Mouse (Mus musculus): ENCODE results near the gene Rcc2.

Rcc2 gene

DNA sequence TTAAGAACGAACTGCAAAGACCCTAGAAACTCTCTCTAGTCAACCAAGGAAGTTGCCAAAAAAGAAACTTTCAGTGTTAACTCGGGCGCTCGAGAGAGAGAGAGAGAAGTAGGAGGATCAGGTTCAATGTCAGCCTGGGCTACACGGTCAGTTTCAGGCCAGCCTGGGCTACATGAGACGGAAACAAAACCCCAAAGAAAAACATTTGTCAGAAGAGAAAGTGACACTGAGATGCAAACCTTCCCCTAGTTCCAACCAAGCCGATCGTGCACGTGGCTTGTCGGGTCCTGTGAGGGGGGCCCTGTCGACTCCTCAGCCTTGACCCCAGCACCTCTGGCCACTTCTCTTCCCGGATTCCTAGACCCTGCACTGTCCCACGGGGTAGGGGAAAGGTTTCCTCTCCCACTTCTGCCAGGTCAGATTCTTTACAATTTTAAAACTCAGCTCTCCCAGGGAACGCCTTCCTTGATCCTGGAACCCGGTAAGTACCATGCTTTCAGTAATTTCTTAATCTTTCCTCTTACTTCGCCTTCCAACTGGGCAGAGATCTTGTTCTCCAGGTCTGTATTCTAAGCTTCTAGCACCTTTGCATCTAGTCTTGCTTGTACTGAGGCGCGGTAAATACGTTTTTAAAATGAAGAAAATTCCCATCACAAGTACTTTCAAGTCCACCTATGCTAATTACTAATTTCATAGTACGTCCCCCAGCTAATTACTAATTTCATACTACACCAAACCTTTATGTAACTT is at the start of gene Rcc2:
Rcc2 (plus strand) TSS at position 273 of the 750 bp plus-strand sequence.
- no peak for TF ChIP-seq CTCF (conservative IDR thresholded peaks at IDR 0.05; ENCODE audit: low read length)
- TF ChIP-seq NANOG (IDR thresholded peaks at IDR 0.05; ENCODE audit: borderline replicate concordance, low read length), result no peak
- no peak for TF ChIP-seq POU5F1 (IDR thresholded peaks at IDR 0.05; ENCODE audit: borderline replicate concordance, low read length)
- H3K4me1 ChIP-seq (replicated peaks; ENCODE audit: low read depth, low read length), result peaks cover 51% of the 10 kb centered on the region
- peaks cover 18% of the 10 kb centered on the region for H3K36me3 ChIP-seq (ENCODE audit: insufficient read depth, low read length)
- H3K4me3 ChIP-seq (replicated peaks; ENCODE audit: low read length), result peak within 1 kb of the TSS; percentile 89
- H3K9me3 ChIP-seq (ENCODE audit: low read length), result no peaks in the 10 kb centered on the region
- H3K27me3 ChIP-seq (ENCODE audit: insufficient read depth, low read length), result no peaks in the 10 kb centered on the region

DNA sequence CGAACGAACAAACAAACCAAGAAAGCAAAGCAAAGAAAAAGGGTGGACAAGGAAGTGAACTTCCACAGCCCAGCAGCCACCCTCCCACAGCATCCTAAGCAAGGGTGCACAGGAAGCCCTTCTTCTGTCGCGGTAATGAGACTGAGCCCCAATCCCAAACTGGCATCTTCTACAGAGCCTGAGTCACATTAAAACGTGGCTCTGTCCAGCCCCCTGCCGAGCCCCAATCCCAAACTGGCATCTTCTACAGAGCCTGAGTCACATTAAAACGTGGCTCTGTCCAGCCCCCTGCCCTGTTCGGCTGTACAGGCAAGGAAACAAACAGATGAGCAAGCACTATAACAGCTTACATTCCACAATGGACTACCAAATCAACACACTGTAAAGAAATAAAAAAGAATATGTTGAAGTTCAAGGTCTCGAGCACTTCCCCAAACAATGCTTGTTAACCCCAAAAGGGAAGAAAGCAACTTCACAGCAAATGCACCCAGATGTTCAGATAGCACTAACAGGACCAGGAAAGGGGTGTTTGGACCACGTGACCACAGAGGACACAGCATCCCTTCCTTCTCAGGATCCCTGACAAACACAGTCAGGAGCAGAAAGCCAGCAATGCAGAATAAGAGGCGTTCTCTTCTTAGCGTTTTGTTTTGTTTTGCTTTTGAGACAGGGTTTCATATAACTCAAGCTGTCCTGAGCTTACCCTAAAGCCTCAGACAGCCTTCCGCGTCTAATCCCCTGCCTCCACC is 46.3 kb upstream of the Rcc2 start:
- H3K9me3 ChIP-seq (ENCODE audit: low read length), result no peaks in the 10 kb centered on the region
- TF ChIP-seq CTCF (conservative IDR thresholded peaks at IDR 0.05; ENCODE audit: low read length), result no peak
- no peak for TF ChIP-seq NANOG (IDR thresholded peaks at IDR 0.05; ENCODE audit: borderline replicate concordance, low read length)
- TF ChIP-seq POU5F1 (IDR thresholded peaks at IDR 0.05; ENCODE audit: borderline replicate concordance, low read length), result no peak
- H3K4me1 ChIP-seq (replicated peaks; ENCODE audit: low read depth, low read length), result peaks cover 26% of the 10 kb centered on the region
- H3K36me3 ChIP-seq (ENCODE audit: insufficient read depth, low read length), result no peaks in the 10 kb centered on the region
- peaks cover 40% of the 10 kb centered on the region for H3K27me3 ChIP-seq (ENCODE audit: insufficient read depth, low read length)
- H3K4me3 ChIP-seq (replicated peaks; ENCODE audit: low read length), result no peak overlapping the region

DNA sequence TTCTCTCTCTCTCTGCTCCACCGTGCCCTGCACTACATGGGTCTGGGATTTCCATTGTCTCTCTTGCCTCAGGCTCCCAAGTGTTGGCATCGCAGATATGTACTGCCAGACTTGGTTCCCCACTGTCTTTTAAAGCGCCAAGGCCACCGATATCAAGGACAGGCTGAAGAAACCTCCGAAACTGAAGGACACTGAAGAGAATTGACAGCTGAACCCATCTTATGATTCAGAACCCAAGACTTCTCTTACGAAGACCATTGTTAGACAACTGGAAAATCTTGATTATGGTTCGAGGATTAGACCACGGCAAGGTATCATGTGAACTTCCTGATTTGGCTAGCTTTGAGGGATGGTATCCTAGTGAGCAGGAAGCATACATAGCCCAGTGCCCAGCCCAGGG is 45.5 kb upstream of the Rcc2 start:
- TF ChIP-seq POU5F1 (IDR thresholded peaks at IDR 0.05; ENCODE audit: borderline replicate concordance, low read length), result no peak
- no peak for TF ChIP-seq CTCF (conservative IDR thresholded peaks at IDR 0.05; ENCODE audit: low read length)
- no peak for TF ChIP-seq NANOG (IDR thresholded peaks at IDR 0.05; ENCODE audit: borderline replicate concordance, low read length)
- no peak overlapping the region for H3K4me3 ChIP-seq (replicated peaks; ENCODE audit: low read length)
- peaks cover 36% of the 10 kb centered on the region for H3K27me3 ChIP-seq (ENCODE audit: insufficient read depth, low read length)
- no peaks in the 10 kb centered on the region for H3K36me3 ChIP-seq (ENCODE audit: insufficient read depth, low read length)
- no peaks in the 10 kb centered on the region for H3K9me3 ChIP-seq (ENCODE audit: low read length)
- H3K4me1 ChIP-seq (replicated peaks; ENCODE audit: low read depth, low read length), result peaks cover 28% of the 10 kb centered on the region

DNA sequence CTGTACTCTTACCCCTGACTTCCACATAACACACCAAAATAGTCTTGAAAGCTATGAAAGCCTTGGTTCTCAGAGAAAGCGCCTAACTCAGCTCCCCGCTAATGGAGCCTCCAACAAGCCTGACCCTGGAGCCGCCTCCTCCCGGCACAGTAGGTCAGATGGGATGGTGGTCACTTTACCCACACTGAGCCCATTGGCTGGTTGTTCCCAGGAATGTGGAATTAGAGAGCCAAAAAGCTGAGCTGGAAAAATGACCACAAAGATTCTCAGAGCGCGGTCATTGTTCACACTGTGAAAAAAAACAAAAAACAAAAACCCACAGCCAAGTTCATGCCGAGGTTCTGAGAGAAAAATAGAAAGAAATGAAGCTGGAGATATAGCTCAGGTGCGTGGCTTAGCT is 43.8 kb upstream of the Rcc2 start:
- Histone ChIP-seq H3K36me3 (ENCODE audit: insufficient read depth, low read length) (no peaks in the 10 kb centered on the region), H3K4me1 (replicated peaks; ENCODE audit: low read depth, low read length) (peaks cover 32% of the 10 kb centered on the region), H3K27me3 (ENCODE audit: insufficient read depth, low read length) (peaks cover 28% of the 10 kb centered on the region), H3K9me3 (ENCODE audit: low read length) (no peaks in the 10 kb centered on the region), H3K4me3 (replicated peaks; ENCODE audit: low read length) (no peak overlapping the region)
- TF ChIP-seq POU5F1 (IDR thresholded peaks at IDR 0.05; ENCODE audit: borderline replicate concordance, low read length) (no peak), CTCF (conservative IDR thresholded peaks at IDR 0.05; ENCODE audit: low read length) (no peak), NANOG (IDR thresholded peaks at IDR 0.05; ENCODE audit: borderline replicate concordance, low read length) (no peak)

DNA sequence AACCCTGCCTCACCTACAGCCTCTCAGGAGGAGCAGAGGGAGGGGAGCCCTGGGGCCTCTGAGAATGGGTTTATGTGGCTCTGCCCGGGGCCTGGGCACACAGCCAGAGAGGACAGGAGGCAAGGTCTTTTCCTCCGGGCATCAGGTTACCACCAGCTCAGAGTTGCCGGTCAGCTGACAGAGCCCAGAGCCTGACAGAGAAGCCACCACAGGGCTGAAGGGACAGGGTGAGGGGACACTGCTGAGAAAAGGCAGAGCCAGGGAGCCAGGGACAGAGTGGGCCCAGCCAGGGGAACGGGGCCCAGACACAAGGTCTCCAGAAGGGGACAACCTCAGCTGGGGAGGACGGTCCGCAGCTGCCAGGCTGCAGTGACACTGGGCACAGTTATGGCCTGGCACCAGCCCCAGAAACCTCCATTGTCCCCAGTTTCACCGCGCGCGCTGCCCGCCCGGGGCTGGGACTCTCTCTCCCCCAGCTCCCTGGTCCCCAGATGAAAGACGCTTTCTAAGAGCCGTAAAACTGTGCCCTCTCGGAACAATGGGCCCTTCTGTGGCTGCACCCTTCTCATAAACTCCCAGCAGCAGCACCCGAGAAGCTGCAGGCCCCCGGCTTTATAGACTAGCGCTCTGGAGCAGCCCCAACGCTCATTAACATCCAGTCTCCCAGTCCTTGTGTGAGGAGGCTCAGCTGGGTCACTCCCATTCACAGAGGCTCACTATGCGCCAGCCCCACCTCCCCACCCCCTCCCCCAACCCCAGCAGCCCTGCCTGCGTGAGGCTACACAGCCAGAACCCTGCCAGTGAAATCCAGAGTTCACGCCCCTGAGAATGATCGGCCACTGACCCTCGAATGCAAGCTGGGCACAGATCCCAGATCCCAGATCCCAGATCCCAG is 42.4 kb upstream of the Rcc2 start:
- H3K9me3 ChIP-seq (ENCODE audit: low read length), result no peaks in the 10 kb centered on the region
- TF ChIP-seq NANOG (IDR thresholded peaks at IDR 0.05; ENCODE audit: borderline replicate concordance, low read length) (no peak), CTCF (conservative IDR thresholded peaks at IDR 0.05; ENCODE audit: low read length) (no peak), POU5F1 (IDR thresholded peaks at IDR 0.05; ENCODE audit: borderline replicate concordance, low read length) (no peak)
- H3K4me3 ChIP-seq (replicated peaks; ENCODE audit: low read length), result peak overlapping the region; percentile 63
- H3K4me1 ChIP-seq (replicated peaks; ENCODE audit: low read depth, low read length), result peaks cover 46% of the 10 kb centered on the region
- H3K27me3 ChIP-seq (ENCODE audit: insufficient read depth, low read length), result peaks cover 28% of the 10 kb centered on the region
- no peaks in the 10 kb centered on the region for H3K36me3 ChIP-seq (ENCODE audit: insufficient read depth, low read length)

DNA sequence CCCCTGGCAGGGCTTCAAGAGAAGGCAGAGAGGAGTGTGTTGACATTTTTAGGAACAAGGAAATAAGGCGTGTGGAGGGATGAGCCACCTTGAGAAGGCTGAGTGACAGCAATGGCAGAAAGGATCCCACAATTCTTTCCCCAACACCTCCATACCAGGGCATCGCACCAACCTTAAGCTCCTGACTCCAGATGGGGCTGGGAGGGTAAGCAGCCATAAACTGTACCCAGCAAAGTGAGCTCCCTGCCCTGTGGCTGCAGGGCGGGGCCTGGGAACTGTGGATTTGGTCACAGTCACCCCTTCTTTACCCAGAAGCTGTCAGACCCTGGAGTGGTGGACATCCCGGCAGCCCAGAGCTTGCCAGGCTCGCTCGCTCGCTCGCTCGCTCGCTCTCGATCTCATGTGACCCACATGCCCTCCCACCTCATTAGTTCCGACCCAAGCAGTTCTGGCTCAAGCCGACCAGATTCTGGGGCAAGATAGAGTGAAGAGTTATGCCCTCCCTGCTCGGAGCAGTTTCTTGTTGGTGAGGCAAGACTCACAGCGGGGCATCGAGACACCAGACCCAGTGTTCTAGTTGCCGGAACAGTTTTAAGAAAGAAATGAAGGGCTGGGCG is 38.8 kb upstream of the Rcc2 start:
- peaks cover 12% of the 10 kb centered on the region; the same call in 1 of the 2 replicates for H3K27me3 ChIP-seq (ENCODE audit: insufficient read depth, low read length)
- no peaks in the 10 kb centered on the region for H3K36me3 ChIP-seq (ENCODE audit: insufficient read depth, low read length)
- no peak for TF ChIP-seq POU5F1 (IDR thresholded peaks at IDR 0.05; ENCODE audit: borderline replicate concordance, low read length)
- no peak for TF ChIP-seq NANOG (IDR thresholded peaks at IDR 0.05; ENCODE audit: borderline replicate concordance, low read length)
- TF ChIP-seq CTCF (conservative IDR thresholded peaks at IDR 0.05; ENCODE audit: low read length), result no peak
- no peaks in the 10 kb centered on the region for H3K9me3 ChIP-seq (ENCODE audit: low read length)
- peaks cover 80% of the 10 kb centered on the region for H3K4me1 ChIP-seq (replicated peaks; ENCODE audit: low read depth, low read length)
- peak overlapping the region; percentile 32 for H3K4me3 ChIP-seq (replicated peaks; ENCODE audit: low read length)

DNA sequence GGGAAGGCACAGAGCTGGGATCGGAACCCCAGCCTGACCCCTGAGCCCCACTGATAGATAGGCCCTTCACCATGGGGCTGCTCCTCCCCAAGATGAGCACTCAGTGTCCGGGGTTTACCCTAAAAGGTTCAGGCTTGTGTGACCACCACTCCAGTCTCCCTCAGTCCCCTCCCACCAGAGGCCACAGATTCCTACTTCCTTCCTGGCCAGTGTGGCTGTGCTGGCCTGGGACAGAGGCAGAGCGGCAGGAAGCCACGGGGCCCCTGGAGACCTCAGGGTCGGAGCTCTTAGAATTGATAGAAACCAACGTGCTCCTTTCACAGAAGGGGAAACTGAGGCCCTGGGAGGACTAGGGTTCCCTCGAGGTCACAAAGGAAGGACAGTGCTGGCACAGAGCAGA is 37.9 kb upstream of the Rcc2 start:
- no peak for TF ChIP-seq NANOG (IDR thresholded peaks at IDR 0.05; ENCODE audit: borderline replicate concordance, low read length)
- TF ChIP-seq POU5F1 (IDR thresholded peaks at IDR 0.05; ENCODE audit: borderline replicate concordance, low read length), result no peak
- TF ChIP-seq CTCF (conservative IDR thresholded peaks at IDR 0.05; ENCODE audit: low read length), result no peak
- peaks cover 76% of the 10 kb centered on the region for H3K4me1 ChIP-seq (replicated peaks; ENCODE audit: low read depth, low read length)
- H3K36me3 ChIP-seq (ENCODE audit: insufficient read depth, low read length), result no peaks in the 10 kb centered on the region
- 0 out of 2 replicates have a peak overlapping the region, but pooled peaks have one; percentile 7 for H3K4me3 ChIP-seq (replicated peaks; ENCODE audit: low read length)
- no peaks in the 10 kb centered on the region for H3K9me3 ChIP-seq (ENCODE audit: low read length)
- H3K27me3 ChIP-seq (ENCODE audit: insufficient read depth, low read length), result peaks cover 9% of the 10 kb centered on the region; the same call in 1 of the 2 replicates
